Mouse (Mus musculus): ENCODE measurements around the gene Gcn1l1. TPM values are rescaled to one million over a fixed set of nuclear protein-coding genes. Genes with fewer than 3 reads are reported as not detected.
A peak's percentile ranks its signal among the peaks of the same experiment; 100 is the strongest.
"Not testable (repeated sequence)": the region's sequence is repeated elsewhere in the genome, so short reads cannot be mapped to it uniquely, and the experiment has no call there.

The Gcn1l1 gene
- polyA plus RNA-seq, 1 experiment = 17.8 TPM

GRCm38 (mm10) chr5:115559237-115560101 is 5.6 kb upstream of the Gcn1l1 start, which contains the start of gene Rplp0:
Gene Rplp0, plus strand, starts transcription at chr5:115559467.
- DNase-seq (ENCODE audit: low spot score) = peak; percentile 99

GRCm38 (mm10) chr5:115560336-115560905 is 4.6 kb upstream of the Gcn1l1 start:
- no peak for DNase-seq (ENCODE audit: low spot score)

GRCm38 (mm10) chr5:115563771-115564585 is 1.1 kb upstream of the Gcn1l1 start:
- no peak for DNase-seq (ENCODE audit: low spot score)

GRCm38 (mm10) chr5:115565403-115565802 is 349 bp downstream of the Gcn1l1 start:
- no peak for DNase-seq (ENCODE audit: low spot score)

GRCm38 (mm10) chr5:115568681-115569080 is 3.6 kb downstream of the Gcn1l1 start:
- DNase-seq (ENCODE audit: low spot score) = no peak

- no peak for DNase-seq (ENCODE audit: low spot score)
These were observed 4.3 kb downstream of the Gcn1l1 start for GRCm38 (mm10) chr5:115569308-115569707.

GRCm38 (mm10) chr5:115569721-115570120 is 4.7 kb downstream of the Gcn1l1 start:
- no peak for DNase-seq (ENCODE audit: low spot score)

- DNase-seq (ENCODE audit: low spot score) = no peak
These were observed 6.0 kb downstream of the Gcn1l1 start for GRCm38 (mm10) chr5:115571086-115571485.

- no peak for DNase-seq (ENCODE audit: low spot score)
These were observed 7.9 kb downstream of the Gcn1l1 start for GRCm38 (mm10) chr5:115572679-115573535.

GRCm38 (mm10) chr5:115574992-115575391 is 9.9 kb downstream of the Gcn1l1 start:
- DNase-seq (ENCODE audit: low spot score) = no peak

- DNase-seq (ENCODE audit: low spot score) = not testable (repeated sequence)
These were observed 12.6 kb downstream of the Gcn1l1 start for GRCm38 (mm10) chr5:115577686-115578085.

- DNase-seq (ENCODE audit: low spot score) = no peak
These were observed 13.9 kb downstream of the Gcn1l1 start for GRCm38 (mm10) chr5:115578922-115579321.

GRCm38 (mm10) chr5:115579363-115579762 is 14.3 kb downstream of the Gcn1l1 start:
- no peak for DNase-seq (ENCODE audit: low spot score)

- DNase-seq (ENCODE audit: low spot score) = no peak
These were observed 15.4 kb downstream of the Gcn1l1 start for GRCm38 (mm10) chr5:115580229-115581001.

GRCm38 (mm10) chr5:115581662-115582061 is 16.6 kb downstream of the Gcn1l1 start:
- DNase-seq (ENCODE audit: low spot score) = no peak

GRCm38 (mm10) chr5:115585616-115586015 is 20.6 kb downstream of the Gcn1l1 start:
- DNase-seq (ENCODE audit: low spot score) = no peak

GRCm38 (mm10) chr5:115586166-115586565 is 21.1 kb downstream of the Gcn1l1 start:
- DNase-seq (ENCODE audit: low spot score) = no peak

GRCm38 (mm10) chr5:115586780-115587179 is 21.7 kb downstream of the Gcn1l1 start:
- DNase-seq (ENCODE audit: low spot score) = no peak

GRCm38 (mm10) chr5:115591028-115591427 is 26.0 kb downstream of the Gcn1l1 start:
- no peak for DNase-seq (ENCODE audit: low spot score)

- DNase-seq (ENCODE audit: low spot score) = no peak
These were observed 26.5 kb downstream of the Gcn1l1 start for GRCm38 (mm10) chr5:115591506-115591905.

GRCm38 (mm10) chr5:115603561-115603960 is 38.5 kb downstream of the Gcn1l1 start:
- no peak for DNase-seq (ENCODE audit: low spot score)
